Mouse (Mus musculus) ES-Bruce4 (cell line): Measurements from ENCODE around the gene Gnptab.

Experiments used
- CTCF ChIP-seq: IDR thresholded peaks from one replicate; pipeline ENCODE4 v1.8.1; 2011; ENCODE audit warnings: low read depth, low read length
- POLR2A ChIP-seq: IDR thresholded peaks from one replicate; pipeline ENCODE4 v1.8.1; 2011; ENCODE audit warnings: low read length; ENCODE audit not compliant: insufficient read depth

DNA sequence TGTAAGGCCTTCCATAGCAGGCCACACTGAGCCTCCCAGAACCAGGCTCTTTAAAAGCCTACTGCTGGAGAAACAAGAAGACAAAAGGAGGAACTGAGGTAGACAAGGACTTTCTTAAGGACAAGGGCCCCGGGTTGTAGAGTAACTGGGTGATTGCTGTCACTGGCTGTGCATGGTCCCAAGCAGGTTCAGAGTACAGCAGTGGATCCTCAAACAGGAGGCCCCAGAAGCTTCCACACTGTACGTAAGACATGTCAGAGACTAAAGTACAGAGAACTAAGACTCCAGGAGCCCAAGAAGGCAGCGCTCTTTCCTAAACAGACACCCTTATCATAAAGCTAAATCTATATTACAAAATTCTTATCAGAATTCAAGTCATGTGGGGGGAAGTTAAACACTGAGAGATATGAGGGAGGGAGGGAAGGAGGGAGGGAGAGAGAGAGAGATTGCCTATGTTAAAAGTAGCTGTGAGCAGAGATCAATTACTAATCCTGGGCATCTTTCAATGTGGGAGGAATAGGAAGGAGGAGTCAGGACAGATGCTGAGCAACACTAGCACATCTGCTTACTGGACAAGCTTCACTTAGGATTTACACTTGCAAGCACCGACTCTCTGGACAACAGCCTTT is 116.1 kb downstream of the Gnptab start:
- TF ChIP-seq CTCF (no peak), POLR2A (no peak)
